Mouse (Mus musculus) adrenal gland, adult 8-10 months (tissue): ENCODE measurements around the gene Abcg1. TPM values are rescaled to one million over a fixed set of nuclear protein-coding genes. Genes with fewer than 3 reads are reported as not detected.

ENCODE experiments used
- DNase-seq: peaks from one replicate; pipeline ENCODE4 v3.0.0; 2022
- total RNA-seq, 4 experiments: library from RNA; stranded (reverse); gene quantifications; 2 replicates each; pipeline ENCODE4 v1.2.4; 2022

The Abcg1 gene
- 10 to 100 TPM; 11.7 to 28.2 (median 16.2) TPM for total RNA-seq

- no peak for DNase-seq
Measured at GRCm38 (mm10) chr17:31057151-31057890, at the start of gene Abcg1. TSS of gene Abcg1 (plus strand) at chr17:31057675.

GRCm38 (mm10) chr17:31008416-31008815, 49.1 kb upstream of the Abcg1 start:
- no peak for DNase-seq

- no peak for DNase-seq
Measured at GRCm38 (mm10) chr17:31011551-31012394, 45.7 kb upstream of the Abcg1 start.

- DNase-seq = no peak
Measured at GRCm38 (mm10) chr17:31018267-31018666, 39.2 kb upstream of the Abcg1 start.

GRCm38 (mm10) chr17:31019505-31019904, 38.0 kb upstream of the Abcg1 start:
- DNase-seq = peak; percentile 31

- no peak for DNase-seq
Measured at GRCm38 (mm10) chr17:31020078-31020477, 37.4 kb upstream of the Abcg1 start.

- DNase-seq = no peak
Measured at GRCm38 (mm10) chr17:31021276-31021675, 36.2 kb upstream of the Abcg1 start.

- no peak for DNase-seq
Measured at GRCm38 (mm10) chr17:31024125-31024781, 33.2 kb upstream of the Abcg1 start.

- DNase-seq = peak; percentile 40
Measured at GRCm38 (mm10) chr17:31024782-31025125, 32.7 kb upstream of the Abcg1 start.

- DNase-seq = no peak
Measured at GRCm38 (mm10) chr17:31026986-31027385, 30.5 kb upstream of the Abcg1 start.

GRCm38 (mm10) chr17:31027723-31028122, 29.8 kb upstream of the Abcg1 start:
- no peak for DNase-seq

- DNase-seq = no peak
Measured at GRCm38 (mm10) chr17:31028821-31029370, 28.6 kb upstream of the Abcg1 start.

- no peak for DNase-seq
Measured at GRCm38 (mm10) chr17:31029407-31029806, 28.1 kb upstream of the Abcg1 start.

- no peak for DNase-seq
Measured at GRCm38 (mm10) chr17:31032341-31032740, 25.1 kb upstream of the Abcg1 start.

GRCm38 (mm10) chr17:31033251-31033650, 24.2 kb upstream of the Abcg1 start:
- no peak for DNase-seq

- DNase-seq = no peak
Measured at GRCm38 (mm10) chr17:31034165-31034564, 23.3 kb upstream of the Abcg1 start.

GRCm38 (mm10) chr17:31034674-31035356, 22.7 kb upstream of the Abcg1 start:
- no peak for DNase-seq

- DNase-seq = no peak
Measured at GRCm38 (mm10) chr17:31036168-31036876, 21.2 kb upstream of the Abcg1 start.

GRCm38 (mm10) chr17:31037331-31037730, 20.1 kb upstream of the Abcg1 start:
- no peak for DNase-seq

GRCm38 (mm10) chr17:31038381-31038780, 19.1 kb upstream of the Abcg1 start:
- DNase-seq = peak; percentile 46

- DNase-seq = no peak
Measured at GRCm38 (mm10) chr17:31039626-31040025, 17.8 kb upstream of the Abcg1 start.

GRCm38 (mm10) chr17:31040421-31040820, 17.1 kb upstream of the Abcg1 start:
- DNase-seq = no peak
